Mouse (Mus musculus) stomach, postnatal 0 days (tissue): Measurements from ENCODE around the gene Srbd1. TPM values are rescaled to one million over a fixed set of nuclear protein-coding genes. Genes with fewer than 3 reads are reported as not detected.
A peak's percentile ranks its signal among the peaks of the same experiment; 100 is the strongest.

Experiments
- ATAC-seq: fragments of 200-750 bp; cut with Nextera tagmentation; 2 replicates; pipeline ENCODE4 v1.8.0; 2017; ENCODE audit not compliant: low FRiP score, low TSS enrichment
- DNase-seq: peaks from one replicate; pipeline ENCODE4 v3.0.0-alpha.2; 2016; ENCODE audit warnings: low spot score
- H3K27ac ChIP-seq: fragments of 300-500 bp; sonication (generic); replicated peaks from 2 replicates; pipeline ENCODE4 v1.5.1; 2014; ENCODE audit warnings: mild to moderate bottlenecking, control low read depth
- H3K27me3 ChIP-seq: fragments of 300-500 bp; sonication (generic); 2 replicates; pipeline ENCODE4 v1.6.1; 2014; ENCODE audit warnings: low read length; ENCODE audit not compliant: control insufficient read depth, insufficient read depth
- H3K36me3 ChIP-seq: fragments of 300-500 bp; sonication (generic); 2 replicates; pipeline ENCODE4 v1.6.1; 2014; ENCODE audit warnings: low read length, mixed read lengths; ENCODE audit not compliant: control insufficient read depth, insufficient read depth
- H3K4me1 ChIP-seq: fragments of 300-500 bp; sonication (generic); replicated peaks from 2 replicates; pipeline ENCODE4 v1.6.1; 2014; ENCODE audit warnings: antibody characterized with exemption; ENCODE audit not compliant: control insufficient read depth, insufficient read depth
- H3K4me2 ChIP-seq: fragments of 300-500 bp; sonication (generic); replicated peaks from 2 replicates; pipeline ENCODE4 v1.6.1; 2014; ENCODE audit warnings: low read depth, mild to moderate bottlenecking, control low read depth, moderate library complexity
- H3K4me3 ChIP-seq: fragments of 300-500 bp; sonication (generic); 2 replicates; pipeline ENCODE4 v1.5.1; 2014; ENCODE audit warnings: low read depth, low read length, control low read depth
- H3K9ac ChIP-seq: fragments of 300-500 bp; sonication (generic); 2 replicates; pipeline ENCODE4 v1.6.1; 2014; ENCODE audit warnings: mild to moderate bottlenecking, low read length, control low read depth, mixed read lengths
- H3K9me3 ChIP-seq: fragments of 300-500 bp; sonication (generic); 2 replicates; pipeline ENCODE4 v1.6.1; 2016; ENCODE audit warnings: low read length; ENCODE audit not compliant: control insufficient read depth
- CTCF ChIP-seq: IDR thresholded peaks from 2 replicates; pipeline ENCODE4 v1.5.1; 2016; ENCODE audit warnings: antibody characterized with exemption, low read depth, mild to moderate bottlenecking, moderate library complexity
- EP300 ChIP-seq: optimal IDR thresholded peaks from 2 replicates; pipeline ENCODE3; 2016; ENCODE audit warnings: antibody characterized with exemption
- WGBS: fragments of 180-500 bp; shearing (Covaris S2); extraction: QIAGEN DNeasy Blood & Tissue Kit; methylation state at CpG from one replicate; pipeline ENCODE4 v1.1.7; 2014; 5-methylcytosine and 5-hydroxymethylcytosine counted together
- polyA plus RNA-seq: library from polyadenylated mRNA; unstranded; fragments of >200 nt; fragmentation: Nextera tagmentation; extraction: Ambion mirVana; gene quantifications from 2 replicates; pipeline ENCODE4 v1.2.1, GENCODE M21; 2015

The Srbd1 gene
- polyA plus RNA-seq, 1 experiment from 2014 or later: 4.4 TPM

DNA sequence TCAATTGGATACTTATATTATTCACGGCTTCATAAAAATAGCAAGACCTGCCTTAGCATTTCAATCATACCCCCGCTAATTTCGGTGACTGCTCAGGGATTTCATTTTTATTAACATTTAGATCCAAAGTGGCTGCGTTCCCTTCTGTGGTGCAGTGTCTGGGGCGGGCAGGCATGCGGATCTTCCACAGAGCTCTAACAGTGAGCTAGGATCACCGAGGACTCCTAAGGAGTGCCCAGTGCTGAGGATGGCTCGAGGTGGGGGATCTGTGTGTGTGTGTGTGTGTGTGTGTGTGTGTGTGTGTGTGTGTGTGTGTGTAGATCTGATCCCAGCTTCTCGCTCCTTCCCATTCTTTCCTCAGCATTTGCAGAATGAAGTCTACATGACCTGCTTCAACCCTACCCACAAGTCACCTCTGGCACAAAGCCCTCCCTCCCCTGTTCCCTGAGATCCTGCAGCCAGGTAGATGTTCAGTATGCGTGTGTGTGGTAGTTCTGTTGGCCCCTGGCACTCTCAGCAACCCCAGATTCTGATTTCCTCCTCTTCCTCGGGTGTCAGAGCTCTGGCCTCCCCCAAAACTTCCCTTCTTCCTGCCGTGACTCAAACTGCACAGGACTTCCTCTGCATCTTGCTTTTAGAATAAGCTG lies 200.9 kb downstream of the Srbd1 start:
- 73% methylated on average over 11 of the region's 12 CpGs for WGBS
- ATAC-seq (no peak), DNase-seq (no peak)
- no peaks in the 10 kb centered on the region for H3K36me3 ChIP-seq
- H3K9ac ChIP-seq: no peak overlapping the region
- no peak overlapping the region for H3K4me2 ChIP-seq
- no peaks in the 10 kb centered on the region for H3K27me3 ChIP-seq
- H3K9me3 ChIP-seq: no peaks in the 10 kb centered on the region
- TF ChIP-seq EP300 (no peak), CTCF (no peak)
- no peak overlapping the region for H3K27ac ChIP-seq
- H3K4me3 ChIP-seq: no peak overlapping the region
- no peaks in the 10 kb centered on the region for H3K4me1 ChIP-seq

- no peaks in the 10 kb centered on the region for H3K36me3 ChIP-seq
- no peak overlapping the region for H3K9ac ChIP-seq
- no peaks in the 10 kb centered on the region for H3K4me1 ChIP-seq
- TF ChIP-seq CTCF (peak; percentile 48), EP300 (no peak)
- no peak overlapping the region for H3K27ac ChIP-seq
- H3K4me3 ChIP-seq: no peak overlapping the region
- DNase-seq: no peak
- no peaks in the 10 kb centered on the region for H3K27me3 ChIP-seq
- WGBS: 50% methylated on average over 14 of the region's 14 CpGs
- no peak overlapping the region for H3K4me2 ChIP-seq
- no peak for ATAC-seq
- H3K9me3 ChIP-seq: no peaks in the 10 kb centered on the region
Observed at GRCm38 (mm10) chr17:85943551-85943981, 201.4 kb downstream of the Srbd1 start.

DNA sequence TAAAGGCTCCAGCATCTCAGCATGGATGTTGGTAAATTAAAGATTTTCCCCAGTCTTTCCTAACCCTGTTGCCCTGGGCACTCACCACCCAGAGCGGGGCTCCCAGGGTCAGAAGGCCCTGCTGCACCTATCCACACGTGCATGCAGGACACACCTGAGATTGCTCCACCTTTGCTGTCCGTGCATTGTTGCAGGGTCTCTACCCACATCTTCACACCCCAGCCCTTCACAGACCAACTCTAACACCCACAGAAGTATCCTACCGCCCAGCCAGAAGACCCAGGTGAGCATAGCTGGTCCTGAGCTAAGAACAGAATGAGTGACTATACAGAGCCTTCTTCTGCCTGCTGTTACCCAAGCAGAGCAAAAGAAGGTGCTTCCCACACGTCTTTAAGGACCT lies 201.9 kb downstream of the Srbd1 start:
- Histone ChIP-seq H3K27ac (no peak overlapping the region), H3K9ac (no peak overlapping the region), H3K27me3 (no peaks in the 10 kb centered on the region), H3K4me1 (no peaks in the 10 kb centered on the region), H3K4me3 (no peak overlapping the region), H3K4me2 (no peak overlapping the region), H3K36me3 (no peaks in the 10 kb centered on the region), H3K9me3 (no peaks in the 10 kb centered on the region)
- ATAC-seq (no peak), DNase-seq (no peak)
- TF ChIP-seq EP300: no peak
- no peak for TF ChIP-seq CTCF
- 81% methylated on average over 5 of the region's 5 CpGs for WGBS

DNA sequence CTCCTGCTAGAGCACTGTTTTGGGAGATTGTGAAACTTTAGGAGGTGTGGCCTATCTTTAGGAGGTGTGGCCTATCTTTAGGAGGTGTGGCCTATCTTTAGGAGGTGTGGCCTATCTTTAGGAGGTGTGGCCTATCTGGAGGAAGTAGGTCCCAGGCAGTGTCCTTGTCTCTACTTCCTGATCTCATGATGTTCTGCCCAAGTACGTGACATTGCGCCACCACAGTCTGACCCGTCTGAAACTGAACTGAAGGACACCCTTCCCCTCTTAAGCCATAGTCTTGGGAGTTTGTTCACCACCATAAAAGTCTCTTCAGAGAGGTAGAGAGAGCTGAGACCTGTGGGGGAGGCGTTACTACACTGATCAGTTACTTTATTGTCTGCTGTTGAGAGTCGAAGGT lies 202.9 kb downstream of the Srbd1 start:
- H3K27ac ChIP-seq: no peak overlapping the region
- no peak for ATAC-seq
- no peaks in the 10 kb centered on the region for H3K27me3 ChIP-seq
- no peak overlapping the region for H3K4me3 ChIP-seq
- 93% methylated on average over 5 of the region's 5 CpGs for WGBS
- H3K36me3 ChIP-seq: no peaks in the 10 kb centered on the region
- no peaks in the 10 kb centered on the region for H3K4me1 ChIP-seq
- no peak overlapping the region for H3K9ac ChIP-seq
- H3K9me3 ChIP-seq: no peaks in the 10 kb centered on the region
- no peak overlapping the region for H3K4me2 ChIP-seq
- DNase-seq: no peak
- no peak for TF ChIP-seq EP300

- H3K4me1 ChIP-seq: no peaks in the 10 kb centered on the region
- H3K9me3 ChIP-seq: no peaks in the 10 kb centered on the region
- H3K27me3 ChIP-seq: no peaks in the 10 kb centered on the region
- no peak overlapping the region for H3K27ac ChIP-seq
- no peaks in the 10 kb centered on the region for H3K36me3 ChIP-seq
- 43% methylated on average over 8 of the region's 8 CpGs for WGBS
- no peak overlapping the region for H3K9ac ChIP-seq
- no peak for TF ChIP-seq EP300
- TF ChIP-seq CTCF: no peak
- no peak overlapping the region for H3K4me3 ChIP-seq
- H3K4me2 ChIP-seq: no peak overlapping the region
- DNase-seq (no peak), ATAC-seq (no peak)
Observed at GRCm38 (mm10) chr17:85941141-85941738, 203.7 kb downstream of the Srbd1 start.

DNA sequence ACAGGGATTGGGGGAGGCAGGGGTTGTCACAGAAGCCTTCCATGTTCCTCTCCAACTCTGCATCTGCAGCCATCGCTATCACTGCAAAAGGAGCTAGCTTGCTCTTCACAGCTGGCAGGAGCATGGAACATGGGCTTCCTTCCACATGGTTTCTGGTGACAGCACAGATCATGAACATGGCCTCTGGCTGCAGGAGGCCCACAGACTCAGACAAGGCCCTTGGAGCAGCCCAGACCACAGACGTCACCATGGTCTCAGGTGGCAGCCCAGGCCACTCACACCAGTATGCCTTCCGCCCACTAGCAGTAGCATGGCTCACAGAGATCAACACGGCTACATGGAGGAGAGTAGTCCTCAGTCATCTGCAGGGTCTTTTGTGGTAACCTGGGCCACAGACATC lies 207.8 kb downstream of the Srbd1 start:
- ATAC-seq: no peak
- H3K4me1 ChIP-seq: no peaks in the 10 kb centered on the region
- no peak for DNase-seq
- H3K27me3 ChIP-seq: no peaks in the 10 kb centered on the region
- H3K36me3 ChIP-seq: no peaks in the 10 kb centered on the region
- H3K27ac ChIP-seq: no peak overlapping the region
- no peak overlapping the region for H3K4me2 ChIP-seq
- TF ChIP-seq EP300: no peak
- no peak for TF ChIP-seq CTCF
- H3K9me3 ChIP-seq: no peaks in the 10 kb centered on the region
- H3K9ac ChIP-seq: no peak overlapping the region
- WGBS: 95% methylated on average over 4 of the region's 4 CpGs
- H3K4me3 ChIP-seq: no peak overlapping the region
